Mouse (Mus musculus) embryonic fibroblast, embryonic 13.5 days (primary cell): Measurements from ENCODE around the gene Pde4d.

Source experiments
- CTCF ChIP-seq: IDR thresholded peaks from 2 replicates; pipeline ENCODE4 v1.5.1; 2011; ENCODE audit warnings: mild to moderate bottlenecking, control low read depth, low read length, moderate library complexity, borderline replicate concordance; ENCODE audit not compliant: insufficient read depth
- POLR2A ChIP-seq: IDR thresholded peaks from 2 replicates; pipeline ENCODE4 v1.6.1; 2011; ENCODE audit warnings: low read depth, mild to moderate bottlenecking, control low read depth, low read length, moderate library complexity

- TF ChIP-seq CTCF = no peak
- TF ChIP-seq POLR2A = no peak
These were observed 1119.7 kb downstream of the Pde4d start for GRCm38 (mm10) chr13:109569491-109569890.
